Mouse (Mus musculus): ENCODE results near the gene Rpl10-ps3. TPM values are rescaled to one million over a fixed set of nuclear protein-coding genes. Genes with fewer than 3 reads are reported as not detected.

Gene Rpl10-ps3
- total RNA-seq, 2 experiments from 2014 or later: 461 to 463 TPM

GRCm38 (mm10) chr9:50317299-50317698 lies 27.5 kb downstream of the Rpl10-ps3 start:
- no peak for DNase-seq
- intact Hi-C loops (cut with DNase I): no loop called here

DNA sequence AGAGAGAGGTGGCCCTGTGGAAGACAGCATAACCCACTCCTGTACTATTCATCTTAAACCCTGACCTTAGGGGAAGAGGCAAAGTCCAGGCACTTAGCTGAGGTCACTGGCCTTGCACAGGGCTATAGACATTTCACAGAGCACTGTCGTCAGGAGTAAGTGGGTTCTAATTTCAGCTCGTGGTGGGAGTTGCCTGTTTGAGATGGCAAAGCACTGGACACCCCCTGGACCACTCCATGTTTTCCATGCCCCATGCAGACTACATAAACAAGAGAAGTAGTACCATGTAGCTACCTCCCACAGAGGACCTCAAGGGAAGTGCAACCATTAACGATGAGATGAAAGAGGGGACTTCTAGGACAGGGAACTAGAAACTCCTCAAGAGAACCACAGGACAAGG lies 29.1 kb downstream of the Rpl10-ps3 start:
- DNase-seq: no peak
- intact Hi-C loops (cut with DNase I): no loop called here

DNA sequence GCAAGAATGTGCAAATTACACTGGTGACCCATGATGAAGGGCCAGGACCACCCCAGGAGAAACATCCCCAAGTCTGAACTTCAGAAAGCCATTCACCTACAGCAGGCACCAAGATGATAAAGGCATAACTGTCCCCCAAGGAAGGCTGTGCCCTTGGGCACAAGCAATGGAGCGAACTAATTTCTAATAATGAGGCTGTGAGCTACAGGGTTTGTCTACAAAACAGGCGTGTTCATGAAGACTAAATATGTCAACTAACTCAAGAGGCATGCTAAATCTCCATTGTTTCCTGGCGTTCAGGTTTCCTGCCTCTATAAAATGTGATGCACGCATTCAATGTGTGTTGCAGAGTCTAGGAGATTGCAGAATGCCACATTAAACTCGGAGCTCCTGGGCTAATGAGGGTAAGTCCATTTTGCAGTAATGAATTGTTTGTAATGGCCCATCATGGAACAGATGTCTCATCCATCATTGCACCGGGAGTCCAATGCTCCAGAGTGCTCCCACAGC lies 33.7 kb downstream of the Rpl10-ps3 start:
- intact Hi-C loops (cut with DNase I): no loop called here
- no peak for DNase-seq

DNA sequence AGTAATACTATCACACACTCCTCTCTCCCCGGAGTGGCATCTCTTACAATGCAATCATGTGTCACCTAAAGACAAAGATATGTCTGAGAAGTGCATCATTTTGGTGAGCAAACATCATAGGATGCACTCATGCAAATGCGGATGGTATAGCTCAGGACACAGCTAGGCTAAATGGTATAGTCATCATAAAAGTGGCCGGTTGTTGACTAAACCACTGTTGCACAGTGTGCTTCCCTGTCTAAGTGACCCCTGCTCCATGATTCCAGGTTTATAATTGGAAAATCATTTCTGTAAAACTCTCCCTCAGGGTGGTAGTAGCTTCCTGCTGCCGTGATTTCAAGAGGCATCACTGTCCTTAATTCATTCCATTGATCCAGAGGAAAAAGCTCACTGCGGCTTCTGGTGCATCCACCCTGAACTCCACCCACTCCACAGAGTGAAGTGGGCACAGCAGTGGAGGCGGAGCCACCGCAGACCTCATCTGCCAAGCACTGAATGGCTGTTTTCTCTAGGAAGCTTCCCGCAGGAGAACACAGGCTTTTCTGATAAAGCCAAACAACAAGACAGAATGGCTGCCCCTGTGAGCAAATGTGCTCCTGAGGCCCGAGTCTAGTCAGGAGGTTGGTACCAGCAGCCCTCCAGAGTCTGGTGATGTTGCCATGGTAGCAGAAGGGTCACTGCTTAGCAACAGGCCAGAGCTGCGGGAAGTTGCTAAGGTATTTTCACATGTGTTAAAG lies 38.9 kb downstream of the Rpl10-ps3 start:
- intact Hi-C loops (cut with DNase I): no loop called here

DNA sequence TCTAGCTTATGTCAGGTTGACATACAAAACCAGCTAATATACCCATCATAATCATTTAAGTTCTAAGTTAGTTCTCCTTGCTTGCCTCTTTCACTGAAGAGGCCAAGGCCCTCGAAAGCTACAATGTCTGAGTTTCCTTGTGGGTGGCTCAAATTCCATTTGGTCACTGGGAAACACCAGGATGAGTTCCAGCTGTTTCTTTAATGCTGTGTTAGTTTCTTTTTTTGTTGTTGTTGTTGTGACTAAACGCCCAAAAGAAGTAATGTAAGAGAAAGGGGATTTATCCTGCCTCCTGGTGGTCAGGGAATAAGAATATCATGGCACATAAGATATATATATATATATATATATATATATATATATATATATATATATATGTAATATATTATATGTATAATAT lies 39.7 kb downstream of the Rpl10-ps3 start:
- no peak for DNase-seq
- intact Hi-C loops (cut with DNase I): no loop called here

More for the DNA sequence above, 38.9 kb downstream of the Rpl10-ps3 start:
- DNase-seq: no peak

- peak; percentile 11 to 32 for DNase-seq
- intact Hi-C loops (cut with DNase I): no loop called here
These were observed 40.8 kb downstream of the Rpl10-ps3 start for GRCm38 (mm10) chr9:50304004-50304403.

DNA sequence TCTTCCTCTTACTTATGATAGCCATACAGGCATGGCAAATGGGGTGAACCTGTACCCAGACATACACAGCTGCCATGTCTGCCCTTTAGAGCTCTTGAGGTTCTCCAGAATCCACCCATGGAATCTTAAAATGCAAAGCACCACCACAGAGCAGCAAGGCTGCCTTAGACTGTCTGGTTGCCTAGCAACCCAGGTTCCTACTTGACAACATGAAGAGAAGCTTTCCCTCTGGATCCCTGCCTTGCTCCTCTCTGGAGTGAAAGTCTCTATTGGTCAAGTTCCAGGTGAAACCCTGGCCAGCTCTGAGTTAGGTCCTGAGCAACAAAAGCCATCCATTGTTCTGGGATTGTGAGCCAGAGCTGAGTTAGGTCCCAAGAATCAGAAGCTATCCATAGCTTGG lies 43.0 kb downstream of the Rpl10-ps3 start:
- intact Hi-C loops (cut with DNase I): no loop called here
- no peak for DNase-seq

DNA sequence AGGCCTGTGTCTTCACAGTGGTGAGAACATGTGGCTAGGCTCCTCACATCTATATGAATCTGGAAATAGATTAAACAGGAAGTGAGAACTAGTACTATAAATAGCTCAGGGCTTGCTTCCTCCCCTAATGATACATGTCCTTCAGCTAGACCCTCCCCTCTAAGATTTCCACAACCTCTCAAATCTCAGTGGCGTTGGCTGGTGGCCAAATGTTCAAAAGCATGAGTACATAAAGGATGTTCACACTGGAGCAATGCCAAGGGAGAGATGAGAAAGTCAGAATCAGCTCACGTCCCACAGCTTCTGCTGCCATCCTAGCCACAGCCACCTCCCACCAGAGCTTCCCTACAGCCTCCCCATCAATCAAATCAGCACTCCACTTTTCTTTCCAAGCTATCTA lies 46.4 kb downstream of the Rpl10-ps3 start:
- intact Hi-C loops (cut with DNase I): no loop called here
- no peak for DNase-seq

Other genes starting within 250 kb of the Rpl10-ps3 start
- 1 to 10 TPM; 1.5 to 2.2 TPM for gene Plet1, start 149.6 kb upstream of the Rpl10-ps3 start, total RNA-seq (2021)
- 10 to 100 TPM; 25.5 to 29.4 TPM for gene Pts, start 183.8 kb upstream of the Rpl10-ps3 start, total RNA-seq (2021)
- gene Il18, start 209.9 kb upstream of the Rpl10-ps3 start, total RNA-seq (2021): 1 to 10 TPM; 1.3 to 2.0 TPM
- gene Bco2, start 210.2 kb upstream of the Rpl10-ps3 start, total RNA-seq (2021): under 1 TPM; 0.22 to 0.33 TPM
- not detected for gene Tex12, start 216.4 kb upstream of the Rpl10-ps3 start, total RNA-seq (2021)